Mouse (Mus musculus) megakaryocyte-erythroid progenitor cell, adult 5-6 weeks (primary cell): Measurements from ENCODE around the gene Tspo2. TPM values are rescaled to one million over a fixed set of nuclear protein-coding genes. Genes with fewer than 3 reads are reported as not detected.
A peak's percentile ranks its signal among the peaks of the same experiment; 100 is the strongest.

Experiments used
- ATAC-seq: replicated peaks from 2 replicates; pipeline ENCODE4 v1.8.0; 2016; ENCODE audit warnings: mild to moderate bottlenecking, inconsistent platforms; ENCODE audit not compliant: severe bottlenecking, poor library complexity, low FRiP score, low TSS enrichment
- total RNA-seq, 2 experiments: library from RNA; stranded (forward) in 1 of 2; stranded (reverse) in 1 of 2; fragments of 200-1000, 215-1000 nt in 1 of 2; fragments of >200 nt in 1 of 2; fragmentation: Nextera tagmentation in 1 of 2; gene quantifications; 2 replicates each; pipeline ENCODE4 v1.2.3; 2014 to 2017

Gene Tspo2
- total RNA-seq, 2 experiments from 2014 or later, result 86.3 to 203 TPM

- ATAC-seq, result peak; percentile 95
Observed at GRCm38 (mm10) chr17:48425823-48426612, 25.3 kb downstream of the Tspo2 start.

DNA sequence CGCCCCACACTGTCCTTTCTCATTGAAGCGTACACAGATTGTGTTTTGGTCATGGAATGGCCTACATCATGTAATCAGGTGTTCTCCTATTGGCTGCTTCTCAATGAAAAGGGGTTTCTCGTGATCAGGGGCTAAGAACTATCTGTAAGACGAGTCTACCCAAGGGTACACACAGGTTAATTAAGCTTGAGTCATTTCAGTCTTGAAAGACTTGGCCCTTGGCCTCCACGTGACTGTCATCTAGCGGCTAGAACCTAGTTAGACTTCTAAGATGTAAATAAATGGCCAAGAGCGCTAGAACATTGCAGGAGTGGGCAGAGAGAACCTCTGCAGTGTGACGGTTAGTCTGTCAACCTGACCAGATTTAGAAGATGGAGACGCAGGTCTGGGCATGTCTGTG, 27.1 kb downstream of the Tspo2 start:
- no peak for ATAC-seq

DNA sequence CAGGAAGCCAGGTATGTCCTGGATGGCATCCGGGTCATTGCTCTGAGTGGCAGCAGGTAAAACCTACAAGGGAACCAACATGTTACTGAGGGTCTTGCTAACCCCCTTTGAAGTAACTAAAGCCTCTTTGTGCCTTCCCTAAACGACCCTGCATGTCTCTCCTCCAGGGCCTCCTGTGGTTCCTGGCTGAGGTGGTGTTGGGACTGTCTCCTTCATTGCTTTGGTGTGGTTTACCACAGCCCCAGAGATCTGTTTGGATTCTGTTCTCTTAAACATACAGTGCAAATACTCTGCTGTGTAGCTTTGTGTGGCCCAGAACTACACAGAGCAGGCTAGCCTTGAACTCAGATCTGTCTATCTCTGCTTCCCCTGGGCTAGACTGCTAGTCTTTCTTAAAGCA, 31.8 kb downstream of the Tspo2 start:
- ATAC-seq, result no peak

DNA sequence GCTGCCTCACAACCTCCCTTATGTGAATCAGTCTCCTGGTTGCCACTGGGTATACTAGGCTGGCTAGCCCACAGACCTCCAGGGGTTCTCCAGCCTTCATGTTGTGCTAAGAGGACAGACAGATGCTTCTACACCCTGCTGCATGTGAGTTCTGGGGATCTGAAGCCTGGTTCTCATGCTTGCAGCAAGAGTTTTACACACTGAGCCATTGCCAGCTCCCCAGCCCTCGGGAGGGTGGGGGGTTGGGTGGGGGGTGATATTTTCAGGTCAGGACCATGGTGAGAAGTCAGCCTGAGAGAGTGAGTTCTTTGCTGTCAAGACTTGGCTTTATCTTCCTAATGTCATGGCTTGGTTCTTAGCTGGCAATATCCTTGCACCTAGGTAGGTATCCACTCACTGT, 32.5 kb downstream of the Tspo2 start:
- no peak for ATAC-seq

- ATAC-seq, result no peak
Observed at GRCm38 (mm10) chr17:48418174-48418573, 33.1 kb downstream of the Tspo2 start.

DNA sequence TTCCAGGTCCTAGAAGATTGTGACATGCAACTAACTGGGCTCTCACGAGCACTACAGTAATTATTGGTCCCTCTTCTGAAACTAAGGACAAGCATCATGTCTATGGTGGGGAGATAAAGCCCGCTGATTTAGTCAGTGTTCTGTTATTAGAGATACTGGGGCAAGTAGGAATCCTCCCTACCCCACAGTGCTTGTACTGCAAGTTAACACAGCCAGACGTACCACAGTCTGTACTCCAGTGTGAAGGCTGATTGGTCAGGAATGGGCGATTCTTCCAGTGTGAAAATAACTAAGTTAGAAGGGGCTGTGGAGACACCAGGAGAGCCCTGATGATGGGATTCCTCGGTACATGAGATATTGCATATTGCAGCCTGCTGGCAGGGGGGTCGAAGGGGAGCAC, 33.8 kb downstream of the Tspo2 start:
- ATAC-seq, result peak; percentile 78

- peak; percentile 87 for ATAC-seq
Observed at GRCm38 (mm10) chr17:48416425-48417195, 34.7 kb downstream of the Tspo2 start.

DNA sequence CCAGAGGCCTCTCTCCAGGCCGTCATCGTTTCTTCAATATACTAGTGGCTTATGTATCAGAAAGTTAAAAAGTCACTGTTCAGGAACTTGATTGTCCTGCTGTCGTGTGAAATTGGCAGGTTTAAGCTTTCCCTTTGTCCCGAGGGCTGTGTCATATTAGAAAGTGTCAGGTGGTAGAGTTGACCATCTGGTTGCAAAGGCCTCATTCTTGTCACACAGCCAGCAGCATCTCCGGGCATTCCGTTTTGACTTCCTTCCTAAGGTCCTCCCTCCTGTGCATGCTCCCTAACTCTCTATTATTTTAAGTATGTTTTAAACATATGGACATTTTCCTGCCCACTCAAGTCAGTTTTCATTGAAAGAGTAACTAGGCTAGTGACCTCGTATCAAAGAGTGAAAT, 35.3 kb downstream of the Tspo2 start:
- no peak for ATAC-seq

DNA sequence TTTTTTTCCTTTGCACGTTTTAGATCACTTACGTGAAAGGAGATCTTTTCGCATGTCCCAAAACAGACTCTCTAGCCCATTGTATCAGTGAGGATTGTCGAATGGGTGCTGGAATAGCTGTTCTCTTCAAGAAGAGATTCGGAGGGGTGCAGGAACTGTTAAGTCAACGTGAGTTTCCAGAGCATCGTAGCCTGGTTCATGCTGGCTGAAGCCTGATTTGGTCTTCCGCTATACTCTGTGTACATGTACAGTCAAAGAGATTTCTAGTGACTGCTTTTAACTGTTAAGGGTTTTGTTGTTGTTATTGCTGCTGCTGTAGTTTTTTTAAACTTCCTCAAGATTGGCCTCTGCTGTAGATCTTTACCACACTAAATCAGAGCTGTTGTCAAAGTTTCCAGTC, 40.1 kb downstream of the Tspo2 start:
- ATAC-seq, result no peak

DNA sequence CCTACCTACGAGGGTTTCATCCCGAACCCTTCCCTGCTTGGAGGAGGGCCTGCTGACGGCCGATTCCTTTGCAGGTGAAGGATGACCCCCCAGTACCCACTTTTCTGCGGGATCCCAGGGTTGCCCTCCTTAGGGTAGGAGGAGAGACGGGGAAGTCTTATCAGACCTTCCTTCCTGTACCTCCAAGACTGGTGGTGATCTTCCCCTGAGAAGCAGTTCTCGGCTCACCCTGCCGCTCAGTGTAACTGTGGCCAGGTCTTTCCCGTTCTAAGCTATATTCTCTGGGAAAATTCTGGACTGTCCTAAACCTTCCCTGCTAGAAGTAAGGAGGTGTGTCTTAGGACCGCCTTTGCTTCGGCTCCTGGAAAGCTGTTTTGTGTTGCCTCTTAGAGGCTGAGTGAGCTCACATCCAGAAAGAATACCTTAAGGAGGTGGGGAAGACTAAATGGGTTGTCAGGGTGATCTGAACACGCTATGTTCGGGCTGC, 41.0 kb downstream of the Tspo2 start:
- ATAC-seq, result peak; percentile 49

DNA sequence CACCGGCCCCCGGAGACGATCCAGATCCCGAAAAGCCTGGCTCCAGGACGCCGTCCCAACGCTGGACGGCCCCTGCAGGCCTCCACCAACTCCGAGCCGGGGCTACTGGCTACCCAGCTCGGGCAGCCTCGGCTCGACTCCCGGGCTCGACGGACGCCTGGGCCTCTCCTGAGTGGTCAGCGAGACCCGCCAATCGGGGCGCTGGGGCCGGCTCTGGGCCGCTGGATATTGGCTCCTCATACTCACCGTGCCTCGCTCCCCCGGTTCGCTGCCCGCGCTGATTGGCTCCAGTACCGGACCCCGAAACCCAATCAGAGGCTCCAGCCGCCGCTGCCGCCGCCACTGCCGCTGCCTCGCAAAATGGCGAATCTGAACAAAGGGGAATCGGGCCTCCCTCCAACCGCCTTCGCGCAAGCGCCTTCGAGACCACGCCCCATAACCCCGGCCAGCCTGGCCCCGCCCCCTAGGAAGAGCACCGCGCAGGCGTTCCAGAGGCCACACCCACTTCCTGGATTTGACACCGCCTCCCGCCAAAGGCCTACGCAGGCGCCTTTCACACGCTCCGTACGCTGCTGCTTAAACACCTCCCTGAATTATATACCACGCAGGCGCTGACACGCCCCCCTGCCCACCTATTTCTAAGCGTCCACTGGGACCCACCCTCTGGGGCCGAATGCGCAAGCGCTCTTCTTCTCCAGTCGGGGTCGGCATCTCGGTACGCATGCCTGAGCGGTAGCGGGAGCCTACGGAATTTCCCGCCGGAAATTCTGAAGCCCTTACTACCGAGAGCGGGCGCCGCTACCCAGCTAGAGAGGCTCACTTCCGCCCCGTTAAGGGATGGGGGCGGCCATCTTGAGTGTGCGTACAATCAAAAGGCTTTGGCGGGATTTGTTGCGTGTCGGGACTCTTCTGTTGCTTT, 41.7 kb downstream of the Tspo2 start, which contains the start of the genes Nfya and Oard1:
Gene Nfya, minus strand, starts transcription at position 527 of the 919 bp plus-strand sequence.
Gene Oard1, plus strand, starts transcription at position 635 of the 919 bp plus-strand sequence.
- peak; percentile 75 for ATAC-seq

DNA sequence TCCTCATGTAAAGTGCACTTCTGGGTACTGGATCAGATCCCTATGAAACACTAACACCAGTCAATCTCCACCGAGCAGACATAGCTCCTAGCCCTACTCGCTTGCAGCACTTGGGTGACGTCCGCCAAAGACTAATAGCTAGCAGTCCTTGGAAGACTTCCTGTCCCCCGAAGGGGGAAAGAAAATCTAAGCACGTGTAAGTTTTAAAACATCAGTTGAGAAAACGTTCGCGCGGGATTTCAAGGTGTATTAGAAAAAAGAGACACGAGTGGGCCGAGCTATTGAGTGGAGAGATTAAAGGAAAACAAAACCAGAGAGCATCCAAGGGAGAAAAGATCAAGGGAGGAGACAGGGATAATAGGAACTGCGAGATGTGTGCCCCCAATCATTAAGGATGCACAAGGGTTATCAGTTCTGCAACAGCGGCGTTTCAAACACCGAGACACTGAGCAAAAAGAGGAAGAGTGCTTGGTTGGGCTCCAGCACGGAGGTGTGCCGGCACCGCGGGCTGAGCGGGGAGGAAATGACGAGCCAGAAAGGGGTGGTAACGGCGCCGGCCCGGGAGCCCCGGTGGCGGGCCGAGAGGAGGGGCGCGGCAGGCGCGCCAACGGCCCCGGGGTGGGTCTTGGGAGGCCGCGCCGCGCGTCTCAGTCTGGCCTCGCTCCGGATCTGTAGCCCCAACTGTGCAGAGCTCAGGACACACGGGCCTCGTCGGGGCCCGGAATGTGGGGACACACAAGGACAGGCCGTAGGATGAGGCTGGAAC, 42.6 kb downstream of the Tspo2 start:
- peak; percentile 29 for ATAC-seq

DNA sequence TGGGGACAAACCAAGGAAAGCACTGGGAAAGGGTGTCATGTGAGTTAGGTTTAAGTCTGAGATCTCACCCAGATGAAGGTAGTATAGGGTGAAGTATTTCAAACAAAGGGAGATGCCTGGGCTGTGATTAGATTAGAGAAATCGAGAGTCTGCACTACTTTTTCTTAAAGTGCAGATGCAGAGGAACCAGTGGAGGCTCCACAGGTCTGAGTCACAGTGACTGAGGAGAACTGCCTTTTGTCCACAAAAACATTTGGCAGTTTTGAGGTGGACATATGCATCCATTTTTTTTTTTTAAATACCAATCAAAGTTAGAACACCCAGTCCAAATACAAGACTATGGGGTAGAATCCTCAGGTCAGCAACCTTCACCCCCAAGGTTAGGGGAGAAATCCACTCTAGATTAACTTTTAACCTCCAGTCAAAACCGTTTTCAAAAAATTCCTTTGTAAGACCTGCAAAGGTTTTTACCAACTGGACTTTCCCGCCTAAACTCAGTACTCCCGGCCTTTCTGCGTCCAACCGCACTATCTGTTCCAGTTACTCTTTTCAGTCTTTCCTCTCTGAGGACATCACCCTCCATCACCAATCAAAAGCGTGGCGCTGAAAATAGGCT, 43.3 kb downstream of the Tspo2 start:
- ATAC-seq, result no peak

DNA sequence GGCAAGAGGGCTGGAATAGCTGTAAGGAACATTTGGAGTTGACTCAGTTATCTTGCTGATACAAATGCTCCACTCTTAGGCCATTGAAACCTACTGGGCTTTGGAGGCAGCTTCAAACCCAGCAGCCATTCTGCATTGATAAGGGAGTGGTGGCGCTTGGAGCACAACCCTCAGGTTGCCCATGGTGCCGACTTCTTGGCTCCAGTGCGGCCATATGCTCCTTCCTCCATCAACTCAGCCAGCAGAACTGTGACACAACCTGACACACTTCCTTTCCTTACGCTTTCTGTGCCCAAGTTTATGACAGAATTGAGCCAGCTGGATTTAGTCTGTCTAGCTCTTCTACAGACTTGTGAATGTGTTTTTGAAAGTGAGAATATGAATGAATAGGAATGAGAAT, 44.2 kb downstream of the Tspo2 start:
- ATAC-seq, result peak; percentile 20; the same call in 1 of the 2 replicates

DNA sequence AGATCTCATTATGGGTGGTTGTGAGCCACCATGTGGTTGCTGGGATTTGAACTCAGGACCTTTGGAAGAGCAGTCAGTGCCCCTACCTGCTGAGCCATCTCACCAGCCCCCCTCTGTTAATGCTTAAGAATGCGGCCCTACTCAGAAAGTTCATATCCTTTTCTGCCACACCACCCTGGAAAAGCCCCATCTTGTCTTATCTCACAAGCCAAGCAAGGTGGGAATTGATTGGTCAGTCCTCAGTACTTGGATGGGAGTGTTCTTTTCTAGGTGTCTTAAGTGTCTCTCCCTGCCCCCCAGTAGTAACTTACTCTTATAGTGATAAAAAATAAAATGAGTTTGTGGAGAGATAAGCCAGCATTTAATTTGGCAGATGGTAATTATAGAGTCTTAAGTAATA, 46.6 kb downstream of the Tspo2 start:
- peak; percentile 43 for ATAC-seq

DNA sequence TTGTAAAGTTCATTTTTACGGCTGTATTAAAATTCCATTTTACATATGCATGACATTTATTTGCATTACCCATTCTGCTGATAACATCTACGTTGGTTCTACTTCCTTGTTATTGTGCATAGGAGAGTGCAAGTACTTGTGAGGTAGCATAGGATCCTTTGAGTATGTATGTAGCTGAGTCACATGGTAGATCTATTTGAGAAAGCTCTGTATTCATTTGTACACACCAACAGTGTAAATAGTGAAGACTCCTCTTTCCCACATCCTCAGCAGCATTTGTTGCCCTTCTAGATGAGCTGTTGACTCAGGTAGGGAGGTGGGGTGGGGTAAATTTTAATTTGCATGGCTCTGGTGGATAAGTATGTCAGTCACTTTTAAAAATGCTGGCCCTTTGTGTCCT, 47.5 kb downstream of the Tspo2 start:
- no peak for ATAC-seq

- no peak for ATAC-seq
Observed at GRCm38 (mm10) chr17:48402751-48403150, 48.6 kb downstream of the Tspo2 start.

DNA sequence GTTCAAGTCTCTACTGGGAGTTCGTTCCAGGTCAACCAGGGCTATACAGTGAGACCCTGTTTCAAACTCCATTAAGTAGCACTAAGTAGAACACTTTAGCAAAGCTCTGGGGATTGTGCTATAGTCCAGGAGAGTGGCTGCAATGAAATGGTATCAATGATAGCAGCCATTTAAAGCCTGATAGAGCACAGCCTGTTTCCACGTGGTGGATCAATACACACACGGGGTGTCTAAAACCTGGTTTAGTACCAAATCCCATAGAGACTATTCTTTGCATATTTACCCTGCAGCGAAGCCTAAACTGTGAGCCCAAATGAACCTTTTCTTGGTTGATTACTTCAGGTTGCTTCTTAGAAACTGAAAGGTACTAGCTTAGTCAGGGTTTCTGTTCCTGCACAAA, 49.6 kb downstream of the Tspo2 start:
- ATAC-seq, result no peak
